Mouse (Mus musculus): ENCODE data around the gene Ano8.

GRCm38 (mm10) chr8:71437041-71437440 lies 48.7 kb downstream of the Ano8 start:
- TF ChIP-seq CTCF (IDR thresholded peaks at IDR 0.05; ENCODE audit: borderline replicate concordance, extremely low read depth, insufficient read depth, insufficient read length) = no peak
- no peak for TF ChIP-seq POLR2A (IDR thresholded peaks at IDR 0.05; ENCODE audit: borderline replicate concordance, extremely low read depth, insufficient read depth, insufficient read length, poor library complexity, severe bottlenecking)

Data from brain, embryonic 14.5 days (tissue).